Mouse (Mus musculus) lung, adult 2 months (tissue): ENCODE results near the gene Gbp6. TPM values are rescaled to one million over a fixed set of nuclear protein-coding genes. Genes with fewer than 3 reads are reported as not detected.
A peak's percentile ranks its signal among the peaks of the same experiment; 100 is the strongest.
"Not testable (repeated sequence)": the region's sequence is repeated elsewhere in the genome, so short reads cannot be mapped to it uniquely, and the experiment has no call there.

Source experiments
- DNase-seq: peaks from one replicate; pipeline ENCODE4 v3.0.0; 2022
- H3K4me1 ChIP-seq: fragments of 200-500 bp; 2 replicates; pipeline ENCODE4 v1.6.1; 2011; ENCODE audit warnings: low read length; ENCODE audit not compliant: control insufficient read depth, insufficient read depth
- H3K4me3 ChIP-seq: fragments of 200-500 bp; replicated peaks from 2 replicates; pipeline ENCODE3; 2011; ENCODE audit warnings: low read depth, mild to moderate bottlenecking, control low read depth, low read length; ENCODE audit errors: extremely low read depth
- CTCF ChIP-seq: fragments of 200-500 bp; IDR thresholded peaks from 2 replicates; pipeline ENCODE4 v1.5.1; 2011; ENCODE audit warnings: mild to moderate bottlenecking, low read length, control low read depth; ENCODE audit not compliant: insufficient read depth
- POLR2A ChIP-seq: fragments of 200-500 bp; IDR thresholded peaks from 2 replicates; pipeline ENCODE4 v1.6.1; 2011; ENCODE audit warnings: low read depth, mild to moderate bottlenecking, control low read depth, low read length, borderline replicate concordance; ENCODE audit errors: extremely low read depth
- WGBS: fragments of 180-500 bp; shearing (Covaris S2); methylation state at CpG from one replicate; pipeline ENCODE4 v1.1.7; 2018; 5-methylcytosine and 5-hydroxymethylcytosine counted together
- polyA plus RNA-seq: library from polyadenylated mRNA; depleted of rRNA; stranded (reverse); fragments of >200 nt; gene quantifications from 2 replicates; pipeline ENCODE4 v1.2.3, GENCODE M21; 2012; rRNA removed

Gbp6 gene
- polyA plus RNA-seq, 1 experiment = 4.4 TPM

DNA sequence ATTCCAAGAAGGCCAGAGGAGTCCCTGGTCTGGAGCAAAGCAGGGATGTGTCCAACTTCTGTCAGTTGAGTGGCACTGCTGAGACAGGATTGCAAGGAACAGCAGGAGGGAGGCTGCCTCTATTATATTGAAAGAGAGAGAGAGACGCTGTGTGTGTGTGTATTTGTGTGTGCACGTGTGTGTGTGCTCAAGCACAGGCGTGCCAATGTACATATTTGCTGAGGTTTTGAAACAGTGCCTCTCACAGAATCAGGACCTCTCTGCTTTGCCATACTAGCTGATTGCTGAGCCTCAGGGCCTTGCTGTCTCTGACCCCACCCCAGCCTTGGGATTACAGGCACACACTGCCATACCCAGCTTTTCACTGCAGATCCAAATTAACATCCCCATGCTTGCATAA lies 2.2 kb upstream of the Gbp6 start:
- WGBS = 54% methylated on average over 3 of the region's 3 CpGs
- TF ChIP-seq CTCF (no peak), POLR2A (no peak)
- peak; percentile 36 for DNase-seq
- H3K4me3 ChIP-seq = no peak overlapping the region
- peaks cover 7% of the 10 kb centered on the region for H3K4me1 ChIP-seq

GRCm38 (mm10) chr5:105292492-105292891 lies 1.0 kb downstream of the Gbp6 start:
- DNase-seq = no peak
- H3K4me3 ChIP-seq = no peak overlapping the region
- TF ChIP-seq CTCF (no peak), POLR2A (no peak)
- 91% methylated on average over 1 of the region's 1 CpGs for WGBS
- peaks cover 5% of the 10 kb centered on the region for H3K4me1 ChIP-seq

- H3K4me1 ChIP-seq, H3K4me3 ChIP-seq, DNase-seq: not testable (repeated sequence)
- 84% methylated on average over 3 of the region's 3 CpGs for WGBS
Observed at GRCm38 (mm10) chr5:105290921-105291320, 2.6 kb downstream of the Gbp6 start.

GRCm38 (mm10) chr5:105260673-105261072 lies 32.8 kb downstream of the Gbp6 start:
- not testable (repeated sequence) for H3K4me3 ChIP-seq, DNase-seq, H3K4me1 ChIP-seq
- WGBS = 80% methylated on average over 1 of the region's 3 CpGs

GRCm38 (mm10) chr5:105252491-105252890 lies 41.0 kb downstream of the Gbp6 start:
- H3K4me3 ChIP-seq = no peak overlapping the region
- DNase-seq = no peak
- TF ChIP-seq POLR2A (no peak), CTCF (no peak)

DNA sequence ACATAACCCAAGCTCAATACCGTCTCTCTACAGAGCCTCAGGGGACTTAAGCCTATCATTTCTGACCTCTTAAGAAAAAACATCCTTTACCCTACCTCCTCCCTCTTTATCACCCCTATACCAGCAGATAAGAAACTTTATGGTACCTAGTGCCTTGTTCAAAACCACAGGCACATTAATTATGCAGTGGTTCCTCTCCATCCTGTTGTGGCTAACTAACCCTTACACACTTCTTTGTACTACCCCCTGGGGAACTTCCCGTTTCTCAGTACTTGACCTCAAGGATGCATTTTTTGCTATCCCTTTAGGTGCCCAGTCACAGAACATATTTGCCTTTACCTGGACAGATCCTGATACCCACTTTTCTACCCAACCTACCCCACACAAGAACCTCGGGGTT lies 48.8 kb downstream of the Gbp6 start:
- 67% methylated on average over 3 of the region's 3 CpGs for WGBS
- DNase-seq, H3K4me1 ChIP-seq, H3K4me3 ChIP-seq: not testable (repeated sequence)

More at GRCm38 (mm10) chr5:105252491-105252890, 41.0 kb downstream of the Gbp6 start:
- no peaks in the 10 kb centered on the region for H3K4me1 ChIP-seq

DNA sequence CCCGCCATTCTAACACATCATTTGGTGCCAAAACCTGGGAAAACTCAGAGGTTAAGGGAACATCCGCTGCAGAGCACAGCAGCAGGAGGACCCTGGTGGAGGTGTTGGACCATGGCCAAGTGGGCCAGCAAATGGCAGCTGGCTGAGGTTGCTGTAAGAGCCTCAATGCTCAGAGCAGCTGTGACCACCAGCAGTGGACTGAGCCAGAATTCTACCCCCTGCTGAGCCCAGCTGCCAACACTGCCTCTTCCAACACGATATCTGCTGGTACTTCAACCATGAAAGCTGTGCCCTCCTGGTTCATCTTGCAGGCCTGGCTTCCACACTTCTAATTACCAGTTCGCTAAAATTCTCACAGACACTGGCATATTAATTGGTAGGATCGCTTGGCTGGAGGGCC lies 52.5 kb downstream of the Gbp6 start:
- WGBS = 77% methylated on average over 5 of the region's 5 CpGs
- H3K4me3 ChIP-seq, H3K4me1 ChIP-seq, DNase-seq: not testable (repeated sequence)

DNA sequence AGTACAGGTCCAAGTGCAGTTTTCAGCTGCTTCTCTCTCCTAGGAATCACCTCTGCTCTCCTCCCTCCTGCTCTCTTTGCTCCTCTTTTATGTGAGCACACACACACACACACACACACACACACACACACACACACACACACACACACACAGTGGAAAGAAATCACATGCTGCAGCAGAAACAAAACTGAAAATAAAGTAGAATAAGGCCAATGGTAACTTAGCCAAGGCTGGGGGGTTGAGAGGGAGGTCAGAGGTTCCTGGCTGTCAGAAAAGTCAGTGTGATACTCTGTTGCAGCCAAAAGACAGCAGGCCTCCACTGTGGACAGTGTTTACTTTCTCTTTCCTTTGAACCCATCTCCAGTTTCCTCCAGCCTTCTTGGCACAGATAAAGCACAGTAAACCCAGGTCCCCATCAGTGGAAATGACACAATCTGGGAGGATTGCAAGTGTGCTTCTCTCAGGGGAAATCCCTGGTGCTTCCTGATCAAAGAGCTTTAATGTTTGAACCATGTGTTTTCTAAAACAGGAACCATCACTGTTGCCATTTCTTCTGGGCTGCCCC lies 53.9 kb downstream of the Gbp6 start, which contains the start of gene Gbp10:
Gene Gbp10 (minus strand): TSS at position 51 of the 565 bp plus-strand sequence.
- H3K4me3 ChIP-seq, H3K4me1 ChIP-seq: not testable (repeated sequence)
- peak; percentile 3 for DNase-seq

DNA sequence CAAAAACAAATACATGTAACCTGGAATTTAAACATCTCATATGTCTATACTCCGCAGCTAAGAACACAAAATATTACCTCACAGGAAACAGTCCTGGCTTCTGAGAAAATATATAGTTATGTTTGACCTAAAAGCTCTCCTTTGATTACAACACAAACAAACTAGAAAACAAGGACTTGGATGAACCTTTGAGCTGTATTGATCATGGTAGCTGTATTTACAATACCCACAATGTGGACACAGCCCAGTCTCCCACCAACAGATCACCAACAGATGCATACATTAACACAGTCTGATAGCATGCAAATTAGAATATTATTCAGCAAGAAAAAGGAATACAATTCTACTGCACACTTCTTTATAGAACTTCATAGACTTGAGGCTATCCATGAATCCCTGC lies 55.1 kb downstream of the Gbp6 start:
- not testable (repeated sequence) for H3K4me3 ChIP-seq, DNase-seq, H3K4me1 ChIP-seq
- 76% methylated on average over 1 of the region's 1 CpGs for WGBS

GRCm38 (mm10) chr5:105236040-105236439 lies 57.5 kb downstream of the Gbp6 start:
- not testable (repeated sequence) for H3K4me1 ChIP-seq, DNase-seq, H3K4me3 ChIP-seq
- WGBS = 71% methylated on average over 3 of the region's 3 CpGs

Other genes with a start within 250 kb of the Gbp6 start
- 11.6 and 16.6 TPM in 2 replicates for gene Gbp9, start 154.2 kb downstream of the Gbp6 start, polyA plus RNA-seq
- gene Gbp8, start 154.2 kb downstream of the Gbp6 start, polyA plus RNA-seq = 2.3 and 2.6 TPM in 2 replicates
- 18.0 and 18.3 TPM in 2 replicates for gene Gbp4, start 154.1 kb downstream of the Gbp6 start, polyA plus RNA-seq
- gene Gbp10, start 54.2 kb downstream of the Gbp6 start, polyA plus RNA-seq = 0.50 and 1.2 TPM in 2 replicates
- gene Gm43302, start within 50 bp of the Gbp6 start, polyA plus RNA-seq = 1.5 and 1.6 TPM in 2 replicates
- 21.3 and 26.7 TPM in 2 replicates for gene Lrrc8b, start 122.1 kb upstream of the Gbp6 start, polyA plus RNA-seq
- gene Lrrc8c, start 225.7 kb upstream of the Gbp6 start, polyA plus RNA-seq = 43.7 and 51.6 TPM in 2 replicates